Mouse (Mus musculus): ENCODE measurements around the gene Gm49378.
A peak's percentile ranks its signal among the peaks of the same experiment; 100 is the strongest.

Gene Gm49378

GRCm38 (mm10) chr14:55629312-55629711, 8.4 kb downstream of the Gm49378 start:
- DNase-seq (ENCODE audit: low spot score in 2 of 2): peak; percentile 62 to 76

- no peak for DNase-seq (ENCODE audit: low spot score in 2 of 2)
Observed at GRCm38 (mm10) chr14:55628077-55628827, 9.4 kb downstream of the Gm49378 start.

- no peak for DNase-seq (ENCODE audit: low spot score in 2 of 2)
Observed at GRCm38 (mm10) chr14:55618486-55619195, 19.1 kb downstream of the Gm49378 start.

GRCm38 (mm10) chr14:55617822-55618221, 19.9 kb downstream of the Gm49378 start, which contains the start of gene Rec8:
TSS of gene Rec8 (plus strand) at chr14:55618037.
- DNase-seq (ENCODE audit: low spot score in 2 of 2): peak; percentile 17 to 31

- no peak for DNase-seq (ENCODE audit: low spot score in 2 of 2)
Observed at GRCm38 (mm10) chr14:55616844-55617243, 20.9 kb downstream of the Gm49378 start.

GRCm38 (mm10) chr14:55615876-55616275, 21.8 kb downstream of the Gm49378 start:
- no peak for DNase-seq (ENCODE audit: low spot score in 2 of 2)

- DNase-seq (ENCODE audit: low spot score in 2 of 2): no peak
Observed at GRCm38 (mm10) chr14:55614565-55615178, 23.0 kb downstream of the Gm49378 start.

GRCm38 (mm10) chr14:55613346-55613745, 24.3 kb downstream of the Gm49378 start:
- no peak for DNase-seq (ENCODE audit: low spot score in 2 of 2)

GRCm38 (mm10) chr14:55608339-55608738, 29.4 kb downstream of the Gm49378 start:
- DNase-seq (ENCODE audit: low spot score in 2 of 2): no peak

GRCm38 (mm10) chr14:55605743-55606459, 31.8 kb downstream of the Gm49378 start:
- no peak for DNase-seq (ENCODE audit: low spot score in 2 of 2)

GRCm38 (mm10) chr14:55604823-55605222, 32.9 kb downstream of the Gm49378 start:
- DNase-seq (ENCODE audit: low spot score in 2 of 2): no peak

GRCm38 (mm10) chr14:55603633-55604576, 33.8 kb downstream of the Gm49378 start:
- peak; percentile 89 to 94 for DNase-seq (ENCODE audit: low spot score in 2 of 2)

GRCm38 (mm10) chr14:55603271-55603632, 34.4 kb downstream of the Gm49378 start, which contains the start of gene Irf9:
TSS of gene Irf9 (plus strand) at chr14:55603571.
- DNase-seq (ENCODE audit: low spot score in 2 of 2): no peak

- no peak for DNase-seq (ENCODE audit: low spot score in 2 of 2)
Observed at GRCm38 (mm10) chr14:55598521-55599390, 38.9 kb downstream of the Gm49378 start.

GRCm38 (mm10) chr14:55596036-55596690, 41.5 kb downstream of the Gm49378 start:
- DNase-seq (ENCODE audit: low spot score in 2 of 2): no peak

GRCm38 (mm10) chr14:55592226-55592625, 45.5 kb downstream of the Gm49378 start:
- no peak for DNase-seq (ENCODE audit: low spot score in 2 of 2)

- DNase-seq (ENCODE audit: low spot score in 2 of 2): peak; percentile 78
Observed at GRCm38 (mm10) chr14:55591331-55591891, 46.3 kb downstream of the Gm49378 start, which contains the start of gene Rnf31. TSS of gene Rnf31 (plus strand) at chr14:55591708.

GRCm38 (mm10) chr14:55590748-55591330, 46.9 kb downstream of the Gm49378 start, which contains the start of gene Psme2:
TSS of gene Psme2 (minus strand) at chr14:55591113.
- peak; percentile 82 to 85 for DNase-seq (ENCODE audit: low spot score in 2 of 2)

Measured in natural killer cell, adult 2 months (primary cell).